Mouse (Mus musculus) adrenal gland, postnatal 4 days (tissue): Measurements from ENCODE around the gene Thrb. TPM values are rescaled to one million over a fixed set of nuclear protein-coding genes. Genes with fewer than 3 reads are reported as not detected.

ENCODE experiments used
- DNase-seq, 2 experiments: peaks; one replicate each; pipeline ENCODE4 v3.0.0; 2021 to 2022; ENCODE audit warnings: low spot score in 2 of 2, mixed read lengths in 2 of 2
- long read RNA-seq, 2 experiments: library from polyadenylated mRNA; stranded (forward); transcript quantifications; one replicate each; pipeline ENCODE4 v2.0.0; 2021
- total RNA-seq, 2 experiments: library from RNA; stranded (reverse); gene quantifications; 2 replicates each; pipeline ENCODE4 v1.2.3; 2021

The Thrb gene
- 10 to 100 TPM; 43.1 to 46.0 TPM for total RNA-seq
- long read RNA-seq, experiment 1, partial matches to known transcripts, result 0 of 3 reads
- long read RNA-seq, experiment 1, other reads (novel, unspliced or antisense), result 3 of 3 reads
- long read RNA-seq, experiment 2, full-length matches to known transcripts, result 2 of 6 reads
- long read RNA-seq, experiment 2, partial matches to known transcripts, result 0 of 6 reads
- long read RNA-seq, experiment 2, other reads (novel, unspliced or antisense), result 4 of 6 reads

DNA sequence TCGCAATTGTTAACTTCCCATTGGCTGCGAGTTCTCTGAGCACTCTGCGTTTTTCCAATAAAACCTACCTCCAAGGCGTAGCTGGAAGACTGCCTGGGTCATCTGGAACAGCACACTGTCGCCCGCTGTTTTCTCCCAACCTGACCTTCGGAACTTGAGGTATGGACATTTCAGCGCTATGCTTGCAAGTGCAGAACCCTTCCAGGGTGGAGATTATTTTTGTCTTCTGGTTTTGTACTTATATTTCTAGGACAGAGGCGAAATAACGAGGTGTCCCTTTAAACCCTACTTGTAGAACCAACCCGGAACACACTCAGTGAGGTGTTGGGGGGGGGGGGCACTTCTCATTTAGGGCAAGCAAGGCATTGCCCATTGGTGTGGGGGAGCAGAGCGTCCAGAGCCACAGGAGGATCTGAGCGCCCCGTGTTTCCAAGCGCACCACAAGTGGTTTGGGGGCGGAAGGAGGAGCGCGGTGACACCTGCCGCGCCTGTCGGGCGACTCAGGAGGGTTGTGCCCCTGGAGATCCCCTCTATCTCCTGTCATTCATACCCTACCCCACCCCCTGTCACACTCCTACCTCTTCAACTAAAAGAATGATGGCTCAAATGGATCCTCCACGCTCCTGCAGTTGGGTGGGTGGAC, at the start of gene Thrb:
Gene Thrb (plus strand): TSS at position 576 of the 643 bp plus-strand sequence.
- peak; percentile 7 to 9 for DNase-seq

DNA sequence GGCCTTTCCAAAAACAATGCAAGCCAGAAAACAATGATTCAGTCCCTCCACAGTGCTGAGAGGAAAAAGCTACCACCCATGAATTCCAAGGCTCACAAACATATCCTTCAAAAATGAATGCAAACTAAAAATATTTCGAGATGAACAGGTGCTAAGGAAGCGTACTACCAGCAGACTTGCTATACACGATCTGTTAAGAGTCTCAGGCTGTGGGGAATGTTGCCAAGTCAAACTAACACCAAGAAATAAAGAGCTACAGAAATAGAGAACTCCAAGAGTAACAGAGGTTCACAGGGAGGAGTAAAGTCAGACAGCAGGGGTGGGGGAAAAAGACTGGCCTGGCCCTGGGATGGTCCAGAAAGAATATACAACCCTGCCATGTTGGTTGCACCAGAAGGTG, 38.4 kb upstream of the Thrb start:
- no peak for DNase-seq

DNA sequence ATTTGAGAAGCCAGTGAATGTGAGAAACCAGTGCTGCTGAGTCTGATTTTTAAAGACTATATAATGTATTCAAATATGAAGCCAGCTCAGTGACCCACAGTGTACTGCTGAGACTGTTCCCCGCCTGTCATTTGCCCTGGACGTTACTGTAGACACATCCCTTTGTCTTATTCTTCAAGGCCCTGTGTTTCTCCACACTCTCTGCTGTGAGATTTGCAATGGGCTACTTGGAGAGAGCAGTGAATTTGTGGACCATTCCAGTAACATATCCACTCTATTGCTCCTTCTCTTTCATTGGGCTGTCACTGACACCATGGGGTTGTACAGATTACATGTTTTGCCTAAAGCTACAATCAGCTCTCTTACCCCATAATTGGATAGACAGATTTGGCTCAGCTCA, 36.1 kb upstream of the Thrb start:
- DNase-seq, result no peak

DNA sequence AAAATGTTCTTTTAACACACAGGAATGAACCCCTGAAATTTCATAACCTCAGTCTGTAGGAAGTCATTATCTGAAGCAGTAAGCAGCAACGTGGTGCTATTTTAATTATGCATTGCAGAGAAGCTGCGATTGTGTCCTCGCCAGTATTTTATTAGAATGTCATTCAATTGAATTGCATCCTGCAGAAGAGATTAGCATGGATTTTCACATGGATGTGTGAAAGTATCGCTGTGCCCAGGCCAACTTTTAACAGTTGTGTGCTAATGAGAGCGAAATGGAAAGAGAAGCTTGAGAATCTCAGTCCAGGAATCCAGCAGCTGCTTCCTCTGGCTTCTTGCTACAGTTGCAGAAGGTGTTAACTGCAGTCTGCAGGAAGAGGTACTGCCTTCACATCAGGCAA, 30.8 kb upstream of the Thrb start:
- DNase-seq, result no peak

DNA sequence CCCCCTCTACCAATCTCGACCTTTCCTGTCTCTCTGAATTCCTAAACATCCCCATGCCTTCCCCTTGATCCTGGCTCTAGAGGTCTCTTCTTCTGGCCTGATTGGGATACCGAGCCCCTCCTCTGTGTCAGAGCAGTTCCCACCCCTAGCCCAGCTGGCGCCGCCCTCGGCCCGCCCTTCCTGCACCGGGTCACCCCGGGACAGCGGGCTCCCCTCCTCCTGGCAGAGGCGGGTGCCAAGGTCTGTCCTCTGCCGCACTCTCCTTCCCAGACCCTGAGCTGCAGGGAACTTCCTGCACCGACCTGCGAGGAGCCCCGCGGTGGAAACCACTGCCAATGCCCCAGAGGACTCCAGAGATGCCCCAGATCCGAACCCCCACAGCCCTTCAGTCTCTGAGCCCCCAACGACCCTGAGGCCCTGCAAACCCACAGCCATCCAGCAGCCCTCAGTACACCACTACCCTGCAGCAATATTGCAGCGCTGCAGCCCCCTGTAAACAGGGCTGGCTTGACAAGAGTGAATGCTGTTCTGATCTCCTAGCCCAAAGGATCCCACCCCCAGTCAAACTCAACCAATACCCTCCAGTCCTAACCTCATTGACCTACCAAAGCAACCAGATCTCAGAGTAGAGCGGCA, 27.1 kb upstream of the Thrb start:
- peak; percentile 32 to 35 for DNase-seq

DNA sequence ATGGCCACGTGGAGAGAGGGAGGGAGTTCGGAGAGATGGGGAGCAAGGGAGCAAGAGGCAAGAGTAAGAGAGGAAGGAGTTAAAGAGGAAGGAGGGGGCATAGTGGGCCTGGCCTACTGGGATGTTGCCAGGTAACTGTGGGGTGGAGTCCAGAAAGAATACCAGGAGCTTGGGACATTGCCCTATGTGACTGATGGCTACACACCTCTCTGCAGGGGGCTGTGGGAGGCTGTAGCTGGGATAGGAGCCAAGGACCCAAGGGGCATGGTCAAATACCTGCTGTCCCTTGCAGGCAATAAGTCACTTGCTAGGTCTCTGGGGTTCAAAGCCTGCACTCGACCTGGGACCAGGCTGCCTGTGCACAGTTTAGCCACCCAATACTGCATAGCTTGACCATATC, 23.1 kb upstream of the Thrb start:
- DNase-seq, result no peak

DNA sequence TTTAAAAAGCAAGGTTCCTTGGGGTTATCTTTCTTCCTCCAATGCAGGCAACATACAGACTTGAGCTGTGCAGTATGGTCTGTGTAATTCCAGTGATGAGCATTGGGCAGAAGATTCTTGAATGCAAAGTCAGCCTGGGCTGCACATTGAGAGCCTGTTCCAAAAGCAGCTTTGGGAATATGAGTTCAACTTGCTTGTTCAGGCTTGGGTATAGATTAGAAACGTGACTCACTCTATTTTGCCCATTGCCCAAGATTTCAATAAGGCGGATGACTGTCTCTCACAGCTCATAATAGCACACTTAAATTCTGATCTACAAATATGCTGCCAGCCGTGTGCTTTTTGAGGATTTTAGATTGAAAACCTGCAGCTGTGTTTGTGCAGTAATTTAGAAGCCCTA, 18.3 kb upstream of the Thrb start:
- no peak for DNase-seq

DNA sequence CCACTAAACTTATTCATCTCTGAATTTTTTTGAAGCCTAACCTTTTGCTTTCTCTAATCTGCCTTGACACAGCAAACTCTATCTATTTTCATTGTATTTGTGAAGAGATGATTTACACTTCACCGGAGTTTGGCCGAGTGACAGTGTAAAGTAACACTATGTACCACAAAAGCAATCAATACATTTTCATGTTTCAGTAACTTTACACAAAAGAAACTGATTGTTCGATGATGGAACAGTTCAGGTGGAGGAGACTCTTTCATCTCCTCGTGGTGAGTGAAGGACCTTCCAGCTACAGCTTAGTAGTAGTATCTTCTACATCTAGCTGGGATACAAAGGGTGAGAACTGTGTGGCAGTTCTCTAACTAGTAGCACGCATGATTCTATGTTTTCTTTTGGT, 5.0 kb upstream of the Thrb start:
- no peak for DNase-seq

DNA sequence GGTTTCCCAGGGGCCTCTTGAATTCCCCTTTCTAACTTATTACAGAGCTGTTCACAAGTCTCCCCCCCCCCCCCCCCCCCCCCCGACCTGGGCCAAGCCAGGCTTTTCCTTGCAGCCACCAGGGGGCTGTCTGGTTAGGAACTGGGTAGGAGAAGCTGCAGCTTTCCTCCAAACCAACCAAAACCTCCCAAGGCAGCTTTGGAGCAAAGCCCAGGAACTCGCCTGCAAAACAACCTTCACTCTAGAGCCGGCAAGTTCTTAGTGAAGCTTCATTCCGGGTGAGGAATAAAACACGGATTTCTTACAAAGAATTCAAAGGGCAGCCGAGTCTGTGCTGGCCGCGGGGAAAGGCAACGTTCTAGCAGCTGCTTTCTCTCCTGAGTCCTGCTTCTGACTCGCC, 1.0 kb upstream of the Thrb start:
- peak; percentile 19 to 55 for DNase-seq

DNA sequence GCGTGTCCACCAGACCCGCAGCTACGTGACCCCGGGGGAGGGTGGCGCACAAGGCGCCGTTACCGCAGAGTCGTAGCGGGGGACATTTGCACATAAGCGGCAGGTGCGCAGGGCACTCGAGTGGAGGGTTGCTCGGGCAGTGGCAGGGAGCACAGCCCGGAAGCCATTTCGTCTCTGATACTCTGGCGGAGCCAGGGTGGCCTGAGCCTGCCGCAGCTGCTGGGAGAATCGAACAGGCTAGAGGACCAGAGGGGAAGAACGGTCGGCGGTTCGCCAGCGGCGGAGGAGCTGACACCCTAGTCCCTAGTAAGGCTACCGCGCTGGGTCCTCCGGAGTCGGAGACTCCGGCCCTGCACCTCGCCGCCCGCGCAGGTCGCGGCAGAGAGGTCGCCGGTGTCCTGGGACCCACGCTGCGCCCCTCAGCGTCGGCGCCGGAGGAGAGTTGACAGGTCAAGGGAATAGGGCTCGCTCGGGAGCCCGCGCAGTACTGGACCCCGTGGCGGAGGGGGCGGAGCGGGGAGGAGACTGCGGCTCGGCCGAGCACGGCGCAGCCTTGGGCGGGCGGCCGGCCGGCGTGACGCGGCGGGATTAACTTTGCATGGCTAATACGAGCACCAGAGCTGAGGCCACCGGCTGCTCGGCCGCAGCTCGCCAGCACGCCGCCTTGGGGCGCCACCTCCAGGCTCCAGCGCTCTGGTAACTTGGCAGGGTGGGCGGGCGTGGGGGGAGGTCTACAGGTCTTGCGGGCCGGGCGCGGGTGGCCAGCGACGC, 453 bp downstream of the Thrb start:
- peak; percentile 50 to 63 for DNase-seq

DNA sequence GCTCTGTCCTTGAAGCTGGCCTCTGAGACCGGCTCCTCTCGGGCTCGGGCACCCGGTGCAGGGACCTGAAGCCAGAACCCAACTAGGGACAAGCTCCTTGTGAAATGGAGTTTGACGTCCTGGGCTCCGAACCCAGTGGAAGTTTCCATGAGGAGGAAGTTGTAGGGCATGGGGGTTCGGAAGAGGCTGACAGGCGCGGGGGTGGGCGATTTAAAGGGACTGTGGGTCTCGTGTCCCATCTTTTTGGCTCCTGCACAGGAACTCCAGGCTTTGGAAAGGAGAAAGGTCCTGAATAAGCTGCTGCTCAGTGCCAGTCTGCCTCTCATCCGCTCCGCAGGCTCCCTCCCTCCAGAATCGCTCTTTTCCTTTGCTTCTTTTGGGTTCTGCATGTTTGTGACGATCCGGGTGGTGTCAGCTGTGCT, 1.1 kb downstream of the Thrb start:
- DNase-seq, result no peak

DNA sequence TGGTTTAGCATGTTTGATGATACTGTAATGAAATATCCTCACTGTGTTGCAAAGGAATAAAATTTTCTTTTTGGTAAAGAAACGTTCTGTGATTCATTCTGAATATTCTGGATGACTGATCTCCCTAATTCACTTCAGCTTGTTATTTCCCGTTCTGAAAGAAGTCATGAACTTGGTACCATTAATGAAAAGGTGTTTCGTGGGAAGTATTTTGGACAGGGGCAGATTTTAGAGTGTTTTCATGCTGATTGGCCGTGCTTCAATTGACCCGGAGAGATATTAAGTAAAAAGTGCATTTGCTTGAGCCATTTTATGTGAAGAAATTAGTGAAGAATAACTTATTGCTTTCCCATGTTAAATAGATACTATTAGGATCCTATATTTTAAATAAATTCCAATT, 2.0 kb downstream of the Thrb start:
- no peak for DNase-seq

DNA sequence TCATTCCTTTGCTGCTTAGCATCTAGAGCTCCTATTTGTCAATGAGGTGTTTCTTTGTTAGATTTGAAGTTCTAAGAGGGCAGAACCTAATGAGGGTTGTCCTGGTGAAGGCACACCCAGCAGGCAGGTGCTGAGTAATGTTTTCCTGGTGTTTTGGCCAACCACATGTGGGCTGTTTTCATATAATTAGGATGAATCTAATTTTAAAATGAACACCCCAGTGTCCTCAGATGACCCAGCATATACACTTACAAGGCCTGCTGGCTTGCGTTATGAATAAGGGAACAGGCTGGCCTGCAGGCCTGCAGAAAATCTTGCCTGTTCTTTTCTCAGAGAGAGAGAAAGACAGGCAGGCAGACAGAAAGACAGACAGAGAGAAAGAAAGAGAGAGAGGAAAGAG, 14.3 kb downstream of the Thrb start:
- DNase-seq, result no peak

DNA sequence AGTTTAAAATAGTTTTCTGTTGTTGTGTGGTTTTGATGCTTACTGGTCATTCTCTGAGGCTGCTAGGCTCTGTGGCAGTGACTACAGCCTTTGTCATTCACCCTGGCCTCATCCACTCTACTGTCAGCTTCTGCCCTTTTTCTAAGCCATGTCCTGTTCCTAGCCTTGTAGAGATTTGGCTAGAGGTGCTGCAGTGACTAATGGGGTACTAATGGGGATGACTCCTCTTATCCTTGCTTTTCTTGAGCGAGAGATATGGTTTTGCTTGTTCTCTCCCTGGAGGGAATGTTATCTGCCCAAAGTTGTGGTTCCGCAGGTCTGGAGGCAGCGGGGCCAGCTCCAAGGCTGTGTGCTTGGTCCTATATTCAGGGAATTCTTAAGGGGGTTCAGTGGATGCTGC, 15.2 kb downstream of the Thrb start:
- no peak for DNase-seq

DNA sequence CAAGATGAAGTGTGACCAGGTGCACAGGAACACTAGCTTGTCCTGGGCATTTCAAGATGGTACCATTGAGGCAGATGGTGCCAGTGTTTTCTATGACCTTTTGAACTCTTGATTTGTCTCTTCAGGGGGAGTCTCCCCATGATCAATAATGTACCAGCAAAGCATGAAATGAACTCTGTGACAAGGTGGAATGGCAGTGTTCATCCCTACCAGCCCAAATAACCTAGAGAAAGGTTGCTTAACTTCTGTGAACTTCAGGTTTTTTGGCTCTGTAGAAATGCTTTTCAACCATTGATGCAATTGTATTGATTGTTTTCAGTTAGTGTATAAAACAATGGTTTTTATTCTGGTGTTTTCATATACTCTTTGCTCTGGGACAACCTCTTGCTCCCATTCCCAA, 21.4 kb downstream of the Thrb start:
- DNase-seq, result no peak

DNA sequence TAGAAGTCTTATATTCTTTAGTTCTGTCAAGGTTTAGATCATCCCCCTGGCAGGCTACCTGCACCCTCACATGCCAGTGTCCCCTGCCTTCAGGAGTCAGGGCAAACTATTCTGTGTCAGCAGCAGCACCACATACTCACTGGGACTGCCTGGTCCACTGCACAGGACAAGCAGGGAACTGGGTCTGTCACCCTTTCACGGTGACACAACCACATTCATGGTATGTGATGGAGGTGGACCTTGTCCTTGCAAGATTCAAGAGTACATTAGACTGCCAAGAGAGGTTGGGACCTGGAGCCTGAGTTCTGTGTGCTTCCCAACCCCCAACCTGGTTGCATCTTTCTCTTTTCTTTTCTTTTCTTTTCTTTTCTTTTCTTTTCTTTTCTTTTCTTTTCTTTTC, 24.8 kb downstream of the Thrb start:
- DNase-seq, result no peak

DNA sequence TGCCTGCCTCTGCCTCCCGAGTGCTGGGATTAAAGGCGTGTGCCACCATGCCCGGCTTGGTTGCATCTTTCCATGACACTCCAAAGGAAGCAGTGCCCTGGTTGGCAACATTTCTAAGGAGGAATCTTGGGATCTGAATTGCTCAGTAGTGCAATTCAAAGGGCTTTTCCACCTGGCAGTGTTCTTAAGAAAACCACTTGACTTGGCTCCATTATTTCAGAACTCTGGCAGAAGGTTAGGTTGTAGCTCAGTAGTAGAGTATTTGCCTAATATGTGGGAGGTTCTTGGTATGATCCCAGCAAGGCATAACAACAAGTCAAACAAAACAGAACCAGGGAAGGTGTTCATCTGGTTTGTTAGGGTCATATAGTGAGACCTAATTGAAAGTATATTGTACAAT, 25.4 kb downstream of the Thrb start:
- no peak for DNase-seq

DNA sequence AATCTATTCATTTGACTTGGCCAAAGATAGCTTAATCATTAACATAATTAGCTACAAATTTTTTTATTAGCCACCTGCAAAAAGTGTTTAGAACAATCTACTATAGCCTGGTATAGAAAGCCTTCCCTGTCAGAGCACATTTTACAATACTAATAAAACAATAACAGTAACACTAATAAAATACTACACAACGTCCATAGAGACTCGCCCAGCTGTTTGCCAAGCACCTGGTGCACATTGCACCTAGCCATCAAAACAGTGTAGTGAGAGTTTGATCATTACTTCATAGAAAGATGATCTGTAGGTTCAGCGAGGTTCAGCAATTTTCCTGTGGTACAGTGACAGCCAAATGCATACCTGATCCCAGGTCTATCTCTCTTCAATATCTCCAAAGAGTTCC, 26.9 kb downstream of the Thrb start:
- no peak for DNase-seq

DNA sequence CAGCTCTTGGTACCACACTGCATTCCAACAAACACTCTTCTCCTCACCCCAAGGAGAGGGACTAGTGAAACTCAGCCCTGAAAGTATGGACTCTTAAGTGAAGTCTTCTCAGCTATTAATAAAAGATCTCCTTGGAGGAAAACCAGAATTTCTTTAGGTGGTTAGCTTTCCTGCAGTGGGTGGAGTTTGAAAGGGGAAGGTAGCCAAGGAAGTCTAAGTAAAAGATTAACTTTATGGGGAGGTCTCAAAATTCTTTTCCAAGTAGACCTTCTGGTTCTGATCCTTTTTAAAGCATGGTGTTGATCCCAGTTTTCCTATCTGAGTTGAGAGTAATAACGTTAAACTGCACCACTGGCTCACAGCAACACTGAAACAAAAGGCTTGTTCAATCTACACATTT, 31.2 kb downstream of the Thrb start:
- DNase-seq, result no peak

DNA sequence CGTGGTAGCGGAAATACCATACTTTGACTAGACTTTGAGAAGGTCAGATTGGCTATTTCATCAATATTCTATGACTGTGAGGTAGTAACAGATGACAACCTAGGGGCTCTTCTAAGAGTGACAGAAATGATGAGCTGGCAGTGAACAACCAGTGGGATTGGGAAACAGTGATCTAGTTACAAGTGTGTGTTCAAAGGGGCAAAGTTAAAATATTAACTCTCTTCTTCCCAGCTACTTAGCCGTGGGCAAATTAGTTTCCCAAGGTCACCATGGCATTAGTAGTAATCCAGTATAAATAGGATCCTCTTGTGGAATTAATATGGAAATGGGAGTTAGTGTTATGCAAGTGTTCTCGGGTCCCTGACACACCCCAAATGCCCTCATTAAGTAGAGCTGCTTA, 35.5 kb downstream of the Thrb start:
- DNase-seq, result no peak

DNA sequence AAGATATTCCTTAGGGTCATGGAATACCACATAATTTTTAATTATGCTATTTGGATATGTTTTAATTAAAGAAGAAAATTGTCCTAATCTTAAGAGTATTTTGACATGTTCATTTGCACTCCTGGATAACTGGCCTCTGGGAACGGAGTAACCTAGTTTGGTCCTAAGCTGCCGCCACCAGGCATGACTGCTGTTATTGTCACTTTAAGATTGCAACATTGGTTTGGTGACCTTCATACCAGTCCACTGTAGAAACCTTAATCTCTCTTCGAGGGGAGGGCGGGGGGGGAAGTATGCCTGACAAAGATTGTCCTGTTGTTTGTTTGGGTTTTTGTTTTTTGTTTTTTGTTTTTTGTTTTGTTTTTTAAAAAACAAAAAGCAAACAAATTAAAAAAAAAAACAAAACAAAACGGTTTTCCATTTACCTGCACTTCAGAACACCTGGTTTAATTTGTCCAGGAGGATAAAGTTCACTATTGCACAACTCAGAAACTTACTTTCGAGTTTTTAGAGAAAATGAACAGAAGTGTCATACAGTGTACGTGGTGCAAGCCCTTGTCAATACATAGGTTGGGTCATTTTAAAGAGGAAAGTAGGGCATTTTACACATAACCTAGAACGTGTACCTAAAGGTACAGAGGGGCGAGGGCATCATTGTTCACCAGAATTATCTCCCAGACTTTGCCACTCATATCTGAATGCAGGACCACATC, 38.0 kb downstream of the Thrb start:
- DNase-seq, result no peak
